Mouse (Mus musculus) myocyte (in vitro differentiated cells): ENCODE results near the gene Myo1d. TPM values are rescaled to one million over a fixed set of nuclear protein-coding genes. Genes with fewer than 3 reads are reported as not detected.

Source experiments
- H3K27me3 ChIP-seq: one replicate; pipeline ENCODE4 v1.6.1; 2011; ENCODE audit not compliant: control insufficient read depth, insufficient read depth, insufficient read length
- H3K36me3 ChIP-seq: one replicate; pipeline ENCODE4 v1.6.1; 2011; ENCODE audit not compliant: control insufficient read depth, insufficient read depth
- H3K4me2 ChIP-seq: one replicate; pipeline ENCODE4 v1.6.1; 2011; ENCODE audit warnings: low read depth, control low read depth
- H3K4me3 ChIP-seq: one replicate; pipeline ENCODE4 v1.5.1; 2011; ENCODE audit warnings: mild to moderate bottlenecking, control low read depth, moderate library complexity
- H3K79me2 ChIP-seq: one replicate; pipeline ENCODE4 v1.6.1; 2011; ENCODE audit not compliant: control insufficient read depth, insufficient read depth
- H3ac ChIP-seq: one replicate; pipeline ENCODE4 v1.6.1; 2011; ENCODE audit not compliant: control insufficient read depth, insufficient read length
- CEBPB ChIP-seq: IDR thresholded peaks from 2 replicates; pipeline ENCODE4 v1.6.1; 2011; ENCODE audit warnings: mild to moderate bottlenecking, moderate library complexity; ENCODE audit not compliant: poor library complexity, insufficient read depth, severe bottlenecking
- E2F4 ChIP-seq: IDR thresholded peaks from one replicate; pipeline ENCODE4 v1.6.1; 2011; ENCODE audit warnings: mild to moderate bottlenecking, control low read depth, moderate library complexity; ENCODE audit not compliant: insufficient read depth
- MAX ChIP-seq: IDR thresholded peaks from one replicate; pipeline ENCODE4 v1.6.1; 2011; ENCODE audit warnings: low read depth, mild to moderate bottlenecking, control low read depth
- MYOD1 ChIP-seq, 3 experiments: IDR thresholded peaks; one replicate each; pipeline ENCODE4 v1.6.1; 2011; ENCODE audit warnings: control low read depth in 2 of 3, low read depth in 2 of 3, mild to moderate bottlenecking in 2 of 3, moderate library complexity in 1 of 3; ENCODE audit not compliant: insufficient read length in 2 of 3, control insufficient read depth in 1 of 3
- MYOG ChIP-seq, 3 experiments: IDR thresholded peaks; one replicate each; pipeline ENCODE4 v1.6.1; 2011; ENCODE audit warnings: control low read depth in 2 of 3, low read depth in 2 of 3, mild to moderate bottlenecking in 2 of 3; ENCODE audit not compliant: insufficient read length in 2 of 3, control insufficient read depth in 1 of 3, insufficient read depth in 1 of 3
- POLR2A ChIP-seq: IDR thresholded peaks from one replicate; pipeline ENCODE4 v1.6.1; 2011; ENCODE audit warnings: low read depth, mild to moderate bottlenecking, control low read depth, moderate library complexity; ENCODE audit not compliant: insufficient read length
- POLR2AphosphoS2 ChIP-seq: IDR thresholded peaks from one replicate; pipeline ENCODE4 v1.6.1; 2011; ENCODE audit warnings: low read depth, control low read depth; ENCODE audit not compliant: insufficient read length
- REST ChIP-seq: IDR thresholded peaks from one replicate; pipeline ENCODE4 v1.6.1; 2011; ENCODE audit warnings: mild to moderate bottlenecking, control low read depth, moderate library complexity; ENCODE audit not compliant: insufficient read depth, insufficient read length
- SRF ChIP-seq: IDR thresholded peaks from one replicate; pipeline ENCODE4 v1.6.1; 2011; ENCODE audit warnings: low read depth; ENCODE audit not compliant: control insufficient read depth, insufficient read length
- TCF12 ChIP-seq: IDR thresholded peaks from one replicate; pipeline ENCODE4 v1.6.1; 2011; ENCODE audit warnings: mild to moderate bottlenecking, control low read depth; ENCODE audit not compliant: poor library complexity, insufficient read depth, severe bottlenecking
- TCF3 ChIP-seq: IDR thresholded peaks from one replicate; pipeline ENCODE4 v1.6.1; 2011; ENCODE audit warnings: low read depth, control low read depth; ENCODE audit not compliant: insufficient read length
- USF1 ChIP-seq: IDR thresholded peaks from one replicate; pipeline ENCODE4 v1.6.1; 2011; ENCODE audit warnings: low read depth, mild to moderate bottlenecking, control low read depth, moderate library complexity
- polyA plus RNA-seq: library from polyadenylated mRNA; unstranded; fragments of >200 nt; fragmentation: generic; extraction: Trizol; gene quantifications from one replicate; pipeline ENCODE4 v1.2.1, GENCODE M21; 2012; ENCODE audit warnings: missing spikeins

Myo1d gene
- polyA plus RNA-seq, 1 experiment = 10.5 TPM

DNA sequence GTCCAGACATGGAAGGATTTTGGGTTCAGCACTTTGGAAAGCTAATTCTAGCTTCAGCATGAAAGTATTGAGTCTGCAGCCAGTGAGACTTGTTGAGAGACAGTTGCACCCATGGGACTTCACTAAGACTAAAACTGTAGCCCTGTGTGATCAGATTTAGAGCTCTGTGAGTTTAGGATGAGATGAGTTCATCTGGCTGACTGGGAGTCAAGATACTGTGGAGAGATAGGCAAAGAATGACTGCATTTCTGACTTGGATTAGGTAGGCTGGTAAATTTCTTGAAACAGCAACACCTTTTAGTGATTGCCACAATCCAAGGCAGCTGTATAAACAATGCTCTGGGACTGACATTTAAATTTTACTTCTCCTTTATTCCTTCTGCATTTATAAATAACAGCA, 61.8 kb downstream of the Myo1d start:
- TF ChIP-seq SRF = no peak
- no peak for TF ChIP-seq REST
- no peak for TF ChIP-seq TCF3
- no peak for TF ChIP-seq USF1
- no peak for TF ChIP-seq POLR2A
- TF ChIP-seq CEBPB = no peak
- TF ChIP-seq TCF12 = no peak
- no peak for TF ChIP-seq MYOG (IDR thresholded peaks at IDR 0.05; ENCODE audit: control insufficient read depth in 1 of 3, insufficient read depth in 1 of 3, insufficient read length in 2 of 3, low read depth in 2 of 3)
- no peak for TF ChIP-seq MYOD1 (IDR thresholded peaks at IDR 0.05; ENCODE audit: control insufficient read depth in 1 of 3, insufficient read length in 2 of 3, low read depth in 2 of 3)
- no peak for TF ChIP-seq MAX
- TF ChIP-seq E2F4 = no peak
- TF ChIP-seq POLR2AphosphoS2 = no peak
- Histone ChIP-seq H3K79me2 (no peaks in the 10 kb centered on the region), H3K4me2 (no peak overlapping the region), H3K36me3 (no peaks in the 10 kb centered on the region), H3K4me3 (no peak overlapping the region), H3K27me3 (no peaks in the 10 kb centered on the region), H3ac (no peak overlapping the region)

DNA sequence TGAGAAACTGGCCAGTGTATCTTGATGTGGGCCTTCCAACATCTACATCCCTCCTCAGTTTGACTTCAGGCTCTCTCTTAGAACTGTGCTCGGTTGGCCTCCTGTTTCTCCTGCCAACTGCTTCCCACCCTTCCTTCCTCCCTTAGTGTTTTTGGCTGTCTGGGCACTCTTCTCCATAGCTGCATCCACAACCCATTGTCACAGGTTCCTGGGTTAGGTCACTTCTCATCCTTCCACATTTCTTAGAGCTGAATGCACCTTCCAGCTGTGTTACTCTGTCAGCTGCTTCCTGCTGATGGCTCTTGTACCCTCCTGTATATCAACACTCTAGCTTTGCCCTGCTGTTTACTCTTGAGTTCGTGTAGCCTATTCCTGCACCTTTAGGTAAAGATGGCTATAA, 64.7 kb downstream of the Myo1d start:
- Histone ChIP-seq H3K27me3 (no peaks in the 10 kb centered on the region), H3K4me3 (no peak overlapping the region), H3K4me2 (no peak overlapping the region), H3K36me3 (no peaks in the 10 kb centered on the region), H3K79me2 (no peaks in the 10 kb centered on the region), H3ac (no peak overlapping the region)
- no peak for TF ChIP-seq E2F4
- no peak for TF ChIP-seq SRF
- no peak for TF ChIP-seq USF1
- no peak for TF ChIP-seq CEBPB
- no peak for TF ChIP-seq TCF12
- TF ChIP-seq TCF3 = no peak
- TF ChIP-seq MAX = no peak
- TF ChIP-seq POLR2A = no peak
- TF ChIP-seq POLR2AphosphoS2 = no peak
- TF ChIP-seq MYOG (IDR thresholded peaks at IDR 0.05; ENCODE audit: control insufficient read depth in 1 of 3, insufficient read depth in 1 of 3, insufficient read length in 2 of 3, low read depth in 2 of 3) = no peak
- TF ChIP-seq MYOD1 (IDR thresholded peaks at IDR 0.05; ENCODE audit: control insufficient read depth in 1 of 3, insufficient read length in 2 of 3, low read depth in 2 of 3) = no peak
- no peak for TF ChIP-seq REST

DNA sequence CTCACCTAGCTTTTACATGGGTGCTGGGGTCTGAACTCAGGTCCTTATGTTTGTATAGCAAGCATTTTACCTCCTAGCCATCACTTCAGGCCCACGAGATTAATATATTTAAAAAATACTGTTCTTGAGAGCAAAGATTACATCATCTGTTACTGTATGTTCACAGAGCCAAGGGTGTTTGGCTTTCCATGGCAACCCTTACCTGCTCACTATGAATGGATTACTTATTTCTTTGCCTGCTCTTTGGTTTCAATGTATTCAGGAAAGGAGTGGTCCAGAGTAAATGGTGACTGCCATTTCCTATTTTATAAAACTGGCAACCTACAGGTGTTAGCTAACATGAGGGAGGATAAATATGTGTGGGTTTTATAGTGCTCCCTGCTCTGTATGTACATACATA, 66.1 kb downstream of the Myo1d start:
- no peak for TF ChIP-seq MYOD1 (IDR thresholded peaks at IDR 0.05; ENCODE audit: control insufficient read depth in 1 of 3, insufficient read length in 2 of 3, low read depth in 2 of 3)
- Histone ChIP-seq H3K4me2 (no peak overlapping the region), H3K4me3 (no peak overlapping the region), H3K36me3 (no peaks in the 10 kb centered on the region), H3K79me2 (no peaks in the 10 kb centered on the region), H3ac (no peak overlapping the region), H3K27me3 (no peaks in the 10 kb centered on the region)

DNA sequence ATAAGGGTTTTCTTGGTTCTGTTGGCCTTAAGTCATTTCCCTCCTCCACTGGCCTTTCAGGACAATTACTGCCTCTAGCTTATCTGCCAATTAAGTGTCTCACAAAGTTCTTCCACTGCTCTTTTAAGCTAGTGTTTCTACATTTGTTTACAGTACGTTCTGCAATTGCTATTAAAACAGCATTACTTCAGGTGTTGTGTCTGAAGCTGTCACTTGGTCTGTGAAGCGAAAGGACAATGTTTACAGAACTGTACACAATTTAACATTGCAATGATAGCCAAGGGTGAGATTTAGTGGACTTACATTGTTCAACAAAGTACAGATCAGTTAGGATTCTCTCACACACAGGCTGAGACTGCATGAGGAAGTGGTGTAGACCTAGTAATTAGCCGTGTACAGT, 67.6 kb downstream of the Myo1d start:
- H3K36me3 ChIP-seq = no peaks in the 10 kb centered on the region
- H3K79me2 ChIP-seq = no peaks in the 10 kb centered on the region
- H3K4me2 ChIP-seq = no peak overlapping the region
- H3ac ChIP-seq = no peak overlapping the region
- H3K4me3 ChIP-seq = no peak overlapping the region
- TF ChIP-seq POLR2A = no peak
- TF ChIP-seq E2F4 = no peak
- TF ChIP-seq CEBPB = no peak
- TF ChIP-seq REST = no peak
- no peak for TF ChIP-seq TCF3
- no peak for TF ChIP-seq TCF12
- no peak for TF ChIP-seq MYOD1 (IDR thresholded peaks at IDR 0.05; ENCODE audit: control insufficient read depth in 1 of 3, insufficient read length in 2 of 3, low read depth in 2 of 3)
- no peak for TF ChIP-seq POLR2AphosphoS2
- no peak for TF ChIP-seq MYOG (IDR thresholded peaks at IDR 0.05; ENCODE audit: control insufficient read depth in 1 of 3, insufficient read depth in 1 of 3, insufficient read length in 2 of 3, low read depth in 2 of 3)
- no peak for TF ChIP-seq MAX
- TF ChIP-seq SRF = no peak
- TF ChIP-seq USF1 = no peak
- no peaks in the 10 kb centered on the region for H3K27me3 ChIP-seq

DNA sequence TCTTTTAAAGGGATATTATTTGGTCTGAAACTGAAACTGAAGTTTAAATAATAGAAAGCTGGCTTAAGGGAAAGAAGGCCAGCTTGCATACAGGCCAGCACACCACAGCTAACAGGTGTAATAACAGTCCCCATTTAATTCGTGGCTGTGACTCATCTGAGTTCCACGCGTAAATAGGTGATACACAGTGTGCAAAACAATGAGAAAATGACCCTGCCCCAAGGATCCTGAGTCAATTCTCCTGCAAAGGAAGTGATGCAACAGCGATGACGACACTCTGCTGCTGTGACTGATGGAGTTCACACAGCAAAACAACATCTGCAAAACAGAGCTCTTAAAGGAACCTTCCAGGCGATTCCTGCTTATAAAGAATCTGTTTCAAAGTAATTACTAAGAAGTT, 68.5 kb downstream of the Myo1d start:
- TF ChIP-seq TCF12 (no peak), MYOD1 (IDR thresholded peaks at IDR 0.05; ENCODE audit: control insufficient read depth in 1 of 3, insufficient read length in 2 of 3, low read depth in 2 of 3) (peak in 1 of 3 experiments; percentile 71), CEBPB (peak; percentile 85)
- Histone ChIP-seq H3K27me3 (no peaks in the 10 kb centered on the region), H3K4me2 (peak overlapping the region; percentile 52), H3K36me3 (no peaks in the 10 kb centered on the region), H3K79me2 (no peaks in the 10 kb centered on the region), H3K4me3 (no peak overlapping the region), H3ac (no peak overlapping the region)
